Mouse (Mus musculus) lung, embryonic 16.5 days (tissue): ENCODE data around the gene Tmem232. TPM values are rescaled to one million over a fixed set of nuclear protein-coding genes. Genes with fewer than 3 reads are reported as not detected.
"Not testable (repeated sequence)": the region's sequence is repeated elsewhere in the genome, so short reads cannot be mapped to it uniquely, and the experiment has no call there.

Source experiments
- ATAC-seq: fragments of 200-750 bp; cut with Nextera tagmentation; 2 replicates; pipeline ENCODE4 v1.8.0; 2017; ENCODE audit warnings: low read depth, mild to moderate bottlenecking, moderate library complexity
- H3K27ac ChIP-seq: fragments of 300-500 bp; sonication (generic); 2 replicates; pipeline ENCODE4 v1.5.1; 2014; ENCODE audit warnings: mild to moderate bottlenecking, control low read depth, low read length
- H3K27me3 ChIP-seq: fragments of 300-500 bp; sonication (generic); 2 replicates; pipeline ENCODE4 v1.6.1; 2014; ENCODE audit warnings: low read depth, low read length, mixed read lengths; ENCODE audit not compliant: control insufficient read depth, insufficient read depth
- H3K36me3 ChIP-seq: fragments of 300-500 bp; sonication (generic); 2 replicates; pipeline ENCODE4 v1.6.1; 2014; ENCODE audit warnings: low read length; ENCODE audit not compliant: control insufficient read depth, insufficient read depth
- H3K4me1 ChIP-seq: fragments of 300-500 bp; sonication (generic); replicated peaks from 2 replicates; pipeline ENCODE4 v1.6.1; 2014; ENCODE audit warnings: low read length, mixed read lengths; ENCODE audit not compliant: control insufficient read depth, insufficient read depth
- H3K4me2 ChIP-seq: fragments of 300-500 bp; sonication (generic); 2 replicates; pipeline ENCODE4 v1.6.1; 2014; ENCODE audit warnings: low read depth, low read length, control low read depth
- H3K4me3 ChIP-seq: fragments of 300-500 bp; sonication (generic); 2 replicates; pipeline ENCODE4 v1.5.1; 2014; ENCODE audit warnings: mild to moderate bottlenecking, low read length, control low read depth
- H3K9ac ChIP-seq: fragments of 300-500 bp; sonication (generic); 2 replicates; pipeline ENCODE4 v1.6.1; 2014; ENCODE audit warnings: low read length, control low read depth
- H3K9me3 ChIP-seq: fragments of 300-500 bp; sonication (generic); 2 replicates; pipeline ENCODE4 v1.6.1; 2016; ENCODE audit warnings: low read length; ENCODE audit not compliant: control insufficient read depth
- WGBS: fragments of 180-500 bp; shearing (Covaris S2); extraction: QIAGEN DNeasy Blood & Tissue Kit; methylation state at CpG from one replicate; pipeline ENCODE4 v1.1.7; 2014; 5-methylcytosine and 5-hydroxymethylcytosine counted together
- polyA plus RNA-seq: library from polyadenylated mRNA; unstranded; fragments of >200 nt; fragmentation: Nextera tagmentation; extraction: Ambion mirVana; gene quantifications from 2 replicates; pipeline ENCODE4 v1.2.1, GENCODE M21; 2015

Tmem232 gene
- polyA plus RNA-seq, 1 experiment from 2014 or later: 1.1 TPM

- Histone ChIP-seq H3K4me1 (no peaks in the 10 kb centered on the region), H3K4me3 (no peak overlapping the region), H3K9ac (no peak overlapping the region), H3K36me3 (no peaks in the 10 kb centered on the region), H3K27ac (no peak overlapping the region), H3K4me2 (no peak overlapping the region), H3K9me3 (no peaks in the 10 kb centered on the region), H3K27me3 (no peaks in the 10 kb centered on the region)
- ATAC-seq: no peak
- WGBS: 81% methylated on average over 4 of the region's 4 CpGs
Measured at GRCm38 (mm10) chr17:65550357-65550756, 9.8 kb upstream of the Tmem232 start.

GRCm38 (mm10) chr17:65548698-65549365 is 8.2 kb upstream of the Tmem232 start:
- no peaks in the 10 kb centered on the region for H3K27me3 ChIP-seq
- H3K36me3 ChIP-seq: no peaks in the 10 kb centered on the region
- H3K4me2 ChIP-seq: no peak overlapping the region
- H3K27ac ChIP-seq: no peak overlapping the region
- H3K4me1 ChIP-seq: no peaks in the 10 kb centered on the region
- no peaks in the 10 kb centered on the region for H3K9me3 ChIP-seq
- 41% methylated on average over 18 of the region's 18 CpGs for WGBS
- no peak overlapping the region for H3K9ac ChIP-seq
- no peak overlapping the region for H3K4me3 ChIP-seq
- peak; percentile 54 for ATAC-seq

GRCm38 (mm10) chr17:65546221-65546620 is 5.6 kb upstream of the Tmem232 start:
- H3K36me3 ChIP-seq, H3K9ac ChIP-seq, H3K9me3 ChIP-seq, H3K4me3 ChIP-seq, ATAC-seq, H3K27me3 ChIP-seq, H3K4me2 ChIP-seq, H3K27ac ChIP-seq, H3K4me1 ChIP-seq: not testable (repeated sequence)
- WGBS: 88% methylated on average over 4 of the region's 4 CpGs

- ATAC-seq: no peak
- Histone ChIP-seq H3K36me3 (no peaks in the 10 kb centered on the region), H3K4me3 (no peak overlapping the region), H3K4me1 (no peaks in the 10 kb centered on the region), H3K27ac (no peak overlapping the region), H3K27me3 (no peaks in the 10 kb centered on the region), H3K4me2 (no peak overlapping the region), H3K9me3 (no peaks in the 10 kb centered on the region), H3K9ac (no peak overlapping the region)
- 20% methylated on average over 3 of the region's 3 CpGs for WGBS
Measured at GRCm38 (mm10) chr17:65536156-65536555, 4.4 kb downstream of the Tmem232 start.

GRCm38 (mm10) chr17:65532381-65532780 is 8.2 kb downstream of the Tmem232 start:
- not testable (repeated sequence) for H3K36me3 ChIP-seq, ATAC-seq, H3K9ac ChIP-seq, H3K9me3 ChIP-seq, H3K4me1 ChIP-seq, H3K4me2 ChIP-seq, H3K27ac ChIP-seq, H3K27me3 ChIP-seq, H3K4me3 ChIP-seq

GRCm38 (mm10) chr17:65527529-65527928 is 13.1 kb downstream of the Tmem232 start:
- Histone ChIP-seq H3K4me3 (no peak overlapping the region), H3K9me3 (no peaks in the 10 kb centered on the region), H3K27me3 (no peaks in the 10 kb centered on the region), H3K4me1 (no peaks in the 10 kb centered on the region), H3K27ac (no peak overlapping the region), H3K36me3 (no peaks in the 10 kb centered on the region), H3K9ac (no peak overlapping the region), H3K4me2 (no peak overlapping the region)
- 80% methylated on average over 5 of the region's 5 CpGs for WGBS
- no peak for ATAC-seq

GRCm38 (mm10) chr17:65513517-65513916 is 27.1 kb downstream of the Tmem232 start:
- WGBS: 81% methylated on average over 3 of the region's 3 CpGs
- ATAC-seq: no peak
- no peaks in the 10 kb centered on the region for H3K36me3 ChIP-seq
- H3K4me1 ChIP-seq: no peaks in the 10 kb centered on the region
- no peak overlapping the region for H3K27ac ChIP-seq
- H3K9ac ChIP-seq: no peak overlapping the region
- H3K4me2 ChIP-seq: no peak overlapping the region
- H3K27me3 ChIP-seq: no peaks in the 10 kb centered on the region
- H3K9me3 ChIP-seq: no peaks in the 10 kb centered on the region
- H3K4me3 ChIP-seq: no peak overlapping the region

GRCm38 (mm10) chr17:65484654-65485053 is 55.9 kb downstream of the Tmem232 start:
- no peak for ATAC-seq
- no peak overlapping the region for H3K27ac ChIP-seq
- H3K4me2 ChIP-seq: no peak overlapping the region
- no peaks in the 10 kb centered on the region for H3K27me3 ChIP-seq
- WGBS: 54% methylated on average over 10 of the region's 10 CpGs
- no peaks in the 10 kb centered on the region for H3K4me1 ChIP-seq
- no peaks in the 10 kb centered on the region for H3K9me3 ChIP-seq
- no peak overlapping the region for H3K9ac ChIP-seq
- no peak overlapping the region for H3K4me3 ChIP-seq
- no peaks in the 10 kb centered on the region for H3K36me3 ChIP-seq

- H3K27me3 ChIP-seq: no peaks in the 10 kb centered on the region
- H3K4me3 ChIP-seq: no peak overlapping the region
- H3K4me2 ChIP-seq: no peak overlapping the region
- H3K9ac ChIP-seq: no peak overlapping the region
- H3K9me3 ChIP-seq: no peaks in the 10 kb centered on the region
- ATAC-seq: no peak
- H3K27ac ChIP-seq: no peak overlapping the region
- 88% methylated on average over 10 of the region's 10 CpGs for WGBS
- H3K36me3 ChIP-seq: no peaks in the 10 kb centered on the region
- H3K4me1 ChIP-seq: no peaks in the 10 kb centered on the region
Measured at GRCm38 (mm10) chr17:65476747-65477146, 63.8 kb downstream of the Tmem232 start.

- H3K4me2 ChIP-seq: no peak overlapping the region
- no peak overlapping the region for H3K9ac ChIP-seq
- H3K36me3 ChIP-seq: no peaks in the 10 kb centered on the region
- no peak overlapping the region for H3K4me3 ChIP-seq
- H3K27ac ChIP-seq: no peak overlapping the region
- no peaks in the 10 kb centered on the region for H3K9me3 ChIP-seq
- H3K27me3 ChIP-seq: no peaks in the 10 kb centered on the region
- no peaks in the 10 kb centered on the region for H3K4me1 ChIP-seq
- no peak for ATAC-seq
Measured at GRCm38 (mm10) chr17:65450818-65451217, 89.8 kb downstream of the Tmem232 start.
